Mouse (Mus musculus): ENCODE data around the gene Rnase2a.
"Not testable (repeated sequence)": the region's sequence is repeated elsewhere in the genome, so short reads cannot be mapped to it uniquely, and the experiment has no call there.

- TF ChIP-seq POLR2A (IDR thresholded peaks at IDR 0.05; ENCODE audit: insufficient read depth, low read length); CTCF (IDR thresholded peaks at IDR 0.05; ENCODE audit: low read depth, low read length): not testable (repeated sequence)
Observed at GRCm38 (mm10) chr14:51252206-51252605, 3.7 kb downstream of the Rnase2a start.
